ENCODE assay signal across 8 mouse cellular contexts in the genomic region with DNA sequence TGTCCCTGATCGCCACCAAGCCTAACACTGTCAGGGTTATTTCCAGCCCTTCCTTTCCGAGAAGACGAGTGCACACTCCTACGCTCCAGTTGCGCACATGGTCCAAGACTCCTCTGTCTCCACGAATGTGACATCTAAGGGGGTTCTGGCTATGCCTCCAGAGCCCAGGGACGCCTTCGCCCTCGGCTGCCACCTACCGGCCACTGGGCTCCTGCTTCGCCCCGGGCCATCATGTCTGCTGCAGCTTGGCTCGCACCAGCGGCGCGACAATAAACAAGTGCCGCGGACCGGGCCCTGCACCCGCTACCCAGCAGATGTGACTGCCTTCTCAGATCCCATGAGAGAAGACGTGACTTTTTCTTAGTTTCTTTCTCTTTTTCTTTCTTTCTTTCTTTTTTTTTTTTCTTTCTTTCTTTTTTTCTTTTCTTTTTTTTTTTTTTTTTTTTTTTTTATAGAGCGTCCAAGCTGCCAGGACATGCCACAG. TPM values are rescaled to one million over a fixed set of nuclear protein-coding genes. Genes with fewer than 3 reads are reported as not detected.
DNase-seq lines count a peak whose midpoint lies in the region; ATAC-seq and TF ChIP-seq lines count a peak whose summit lies in the region.

A gene (plus strand): TSS at position 434 of the 484 bp plus-strand sequence.

- H3K27me3 ChIP-seq in forebrain, embryonic 15.5 days = no peaks in the 10 kb centered on the region
- H3K27me3 ChIP-seq in heart, postnatal 0 days (ENCODE audit: control insufficient read depth, insufficient read depth, low read length) = peaks cover 15% of the 10 kb centered on the region; the same call in 1 of the 2 replicates
- peaks cover 16% of the 10 kb centered on the region for H3K27me3 ChIP-seq in liver, adult 2 months (ENCODE audit: control insufficient read depth, insufficient read depth, low read length)
- H3K27me3 ChIP-seq in midbrain, postnatal 0 days (ENCODE audit: insufficient read depth, low read length) = no peaks in the 10 kb centered on the region

- peak within 1 kb of the TSS; percentile 90 to 93 for H3K4me3 ChIP-seq in ES-E14 (ENCODE audit: insufficient read depth in 1 of 2, low read depth in 1 of 2, low read length in 2 of 2, poor library complexity in 1 of 2, severe bottlenecking in 1 of 2)
- peak within 1 kb of the TSS; percentile 78 for H3K4me3 ChIP-seq in forebrain, embryonic 15.5 days
- H3K4me3 ChIP-seq in heart, postnatal 0 days (ENCODE audit: low read depth, low read length) = peak within 1 kb of the TSS; percentile 78
- peak within 1 kb of the TSS; percentile 62; the same call in 1 of the 2 replicates for H3K4me3 ChIP-seq in liver, adult 2 months (ENCODE audit: insufficient read depth, low read depth, low read length)
- peak within 1 kb of the TSS; percentile 92 for H3K4me3 ChIP-seq in midbrain, postnatal 0 days (ENCODE audit: low read depth, low read length)

- WGBS in forebrain, embryonic 15.5 days = under 1% methylated on average over 22 of the region's 22 CpGs
- WGBS in heart, postnatal 0 days = 2% methylated on average over 22 of the region's 22 CpGs
- WGBS in liver, adult 2 months = 1% methylated on average over 22 of the region's 22 CpGs
- WGBS in midbrain, postnatal 0 days = under 1% methylated on average over 22 of the region's 22 CpGs

- no peaks in the 10 kb centered on the region for H3K36me3 ChIP-seq in ES-E14 (ENCODE audit: control insufficient read depth, insufficient read depth, low read length, poor library complexity, severe bottlenecking)
- peaks cover 3% of the 10 kb centered on the region; the same call in 1 of the 2 replicates for H3K36me3 ChIP-seq in forebrain, embryonic 15.5 days
- H3K36me3 ChIP-seq in heart, postnatal 0 days (replicated peaks; ENCODE audit: control insufficient read depth, insufficient read depth, low read length) = no peaks in the 10 kb centered on the region
- H3K36me3 ChIP-seq in liver, adult 2 months (ENCODE audit: control insufficient read depth, insufficient read depth, low read length) = no peaks in the 10 kb centered on the region
- no peaks in the 10 kb centered on the region for H3K36me3 ChIP-seq in midbrain, postnatal 0 days (ENCODE audit: insufficient read depth, low read length)

- H3K4me2 ChIP-seq in forebrain, embryonic 15.5 days (replicated peaks) = peak within 1 kb of the TSS; percentile 70
- peak within 1 kb of the TSS; percentile 100 for H3K4me2 ChIP-seq in heart, postnatal 0 days (ENCODE audit: low read depth, low read length)
- H3K4me2 ChIP-seq in midbrain, postnatal 0 days (ENCODE audit: low read depth, low read length, poor library complexity, severe bottlenecking) = peak within 1 kb of the TSS; percentile 68

- peak; percentile 68 for ATAC-seq in forebrain, embryonic 15.5 days (replicated peaks)
- peak; percentile 70 for ATAC-seq in heart, postnatal 0 days (ENCODE audit: insufficient read depth, low read depth)
- ATAC-seq in midbrain, postnatal 0 days (ENCODE audit: low FRiP score) = peak; percentile 54; the same call in 1 of the 2 replicates

- no peak within 1 kb of the TSS for H3K27ac ChIP-seq in ES-E14 (ENCODE audit: insufficient read depth, low read depth, low read length, poor library complexity, severe bottlenecking)
- peak within 1 kb of the TSS; percentile 97 for H3K27ac ChIP-seq in forebrain, embryonic 15.5 days (replicated peaks)
- H3K27ac ChIP-seq in heart, postnatal 0 days (ENCODE audit: low read depth) = no peak within 1 kb of the TSS
- no peak within 1 kb of the TSS for H3K27ac ChIP-seq in liver, adult 2 months (replicated peaks; ENCODE audit: insufficient read depth, low read depth, low read length)
- H3K27ac ChIP-seq in midbrain, postnatal 0 days (ENCODE audit: low read depth, low read length) = peak within 1 kb of the TSS; percentile 97

- no peaks in the 10 kb centered on the region for H3K79me2 ChIP-seq in liver, adult 2 months (ENCODE audit: control insufficient read depth, insufficient read depth, low read length)

- in situ Hi-C loops in ES-E14 (cut with MboI; ENCODE audit: low sequenced_read_pairs in 2 of 2, unreplicated experiment in 2 of 2) = no loop called here

- no peaks in the 10 kb centered on the region for H3K4me1 ChIP-seq in ES-E14 (ENCODE audit: control insufficient read depth in 2 of 2, insufficient read depth in 2 of 2, low read length in 2 of 2, poor library complexity in 1 of 2)
- H3K4me1 ChIP-seq in forebrain, embryonic 15.5 days = peaks cover 8% of the 10 kb centered on the region
- H3K4me1 ChIP-seq in heart, postnatal 0 days (ENCODE audit: control insufficient read depth, insufficient read depth) = 0 out of 2 replicates have a peak, but pooled peaks cover 5% of the 10 kb centered on the region
- H3K4me1 ChIP-seq in liver, adult 2 months (ENCODE audit: control insufficient read depth, insufficient read depth, low read length) = peaks cover 8% of the 10 kb centered on the region
- H3K4me1 ChIP-seq in midbrain, postnatal 0 days (ENCODE audit: insufficient read depth, low read length) = no peaks in the 10 kb centered on the region

- peak; percentile 69 for DNase-seq in ES-E14 (ENCODE audit: low read depth, low spot score)
- peak; percentile 95 to 97 for DNase-seq in cerebellum, adult 18-20 months
- peak; percentile 72 for DNase-seq in heart, postnatal 0 days (ENCODE audit: low spot score)
- DNase-seq in kidney, postnatal 14 days = peak; percentile 76
- peak; percentile 16 for DNase-seq in liver, adult 2 months (ENCODE audit: extremely low read depth, low read depth, low spot score)
- DNase-seq in midbrain, postnatal 0 days (ENCODE audit: low spot score) = peak; percentile 94
- DNase-seq in testis, postnatal 10 days (ENCODE audit: low spot score) = peak; percentile 93

- peak within 1 kb of the TSS; percentile 76 for H3K9ac ChIP-seq in ES-E14 (ENCODE audit: insufficient read depth, low read depth, low read length, poor library complexity, severe bottlenecking)
- peak within 1 kb of the TSS; percentile 78 for H3K9ac ChIP-seq in forebrain, embryonic 15.5 days (replicated peaks)
- peak within 1 kb of the TSS; percentile 63 for H3K9ac ChIP-seq in heart, postnatal 0 days (replicated peaks; ENCODE audit: low read depth, low read length)
- H3K9ac ChIP-seq in liver, adult 2 months (ENCODE audit: low read depth, low read length) = peak within 1 kb of the TSS; percentile 17; the same call in 1 of the 2 replicates
- peak within 1 kb of the TSS; percentile 94 for H3K9ac ChIP-seq in midbrain, postnatal 0 days (replicated peaks; ENCODE audit: low read length, poor library complexity, severe bottlenecking)

- no peak for TF ChIP-seq EP300 in heart, postnatal 0 days (IDR thresholded peaks at IDR 0.05; ENCODE audit: low read depth)

- H3K9me3 ChIP-seq in ES-E14 (ENCODE audit: control insufficient read depth, insufficient read depth, low read depth, low read length) = no peaks in the 10 kb centered on the region
- H3K9me3 ChIP-seq in forebrain, embryonic 15.5 days = no peaks in the 10 kb centered on the region
- no peaks in the 10 kb centered on the region for H3K9me3 ChIP-seq in heart, postnatal 0 days (replicated peaks; ENCODE audit: control insufficient read depth, low read length)
- H3K9me3 ChIP-seq in midbrain, postnatal 0 days (ENCODE audit: low read length) = no peaks in the 10 kb centered on the region

- peak; percentile 81 for TF ChIP-seq CTCF in heart, postnatal 0 days (IDR thresholded peaks at IDR 0.05; ENCODE audit: low read depth)
- peak; percentile 81 for TF ChIP-seq CTCF in liver, adult 2 months (IDR thresholded peaks at IDR 0.05; ENCODE audit: low read depth, low read length)
- peak; percentile 94 for TF ChIP-seq CTCF in midbrain, postnatal 0 days (IDR thresholded peaks at IDR 0.05)

- no peak for TF ChIP-seq POLR2A in liver, adult 2 months (IDR thresholded peaks at IDR 0.05; ENCODE audit: extremely low read depth, insufficient read depth, low read length)

TF ChIP-seq in ES-E14, 5 proteins besides CTCF, POLR2A, EP300 and RAD21:
- TF ChIP-seq ZNF384 (IDR thresholded peaks at IDR 0.05; ENCODE audit: low read depth, low read length) (peak; percentile 58), MAFK (IDR thresholded peaks at IDR 0.05; ENCODE audit: insufficient read depth, low read depth, low read length) (no peak)

RNA-seq across cellular contexts. Expression of the gene that starts here (rescaled TPM):
- 1.2 and 2.6 TPM in 2 replicates for total RNA-seq in ES-E14 (2012; rRNA removed)
- polyA plus RNA-seq in forebrain, embryonic 15.5 days (2015; fragmentation: Nextera tagmentation; extraction: Ambion mirVana) = 22.9 and 24.2 TPM in 2 replicates
- total RNA-seq in heart, postnatal 0 days (2014; rRNA removed; ENCODE audit: low replicate concordance) = 0.31 and 2.0 TPM in 2 replicates
- 1.2 and 1.3 TPM in 2 replicates for polyA plus RNA-seq in heart, postnatal 0 days (2015; fragmentation: Nextera tagmentation; extraction: Ambion mirVana)
- not detected in 2 replicates for total RNA-seq in liver, adult 2 months (2014; rRNA removed)
- polyA plus RNA-seq in liver, adult 2 months (2012; rRNA removed) = not detected in 2 replicates
- total RNA-seq in midbrain, postnatal 0 days (2014; rRNA removed) = 55.0 and 55.5 TPM in 2 replicates
- 30.4 and 31.0 TPM in 2 replicates for polyA plus RNA-seq in midbrain, postnatal 0 days (2015; fragmentation: Nextera tagmentation; extraction: Ambion mirVana)

Comparison
In these comparisons a context has a peak if more than half of its experiments do, and no peak if none do; other contexts are left out.
1. RNA of the gene that starts here (total RNA-seq): 55.0 to 55.5 TPM in midbrain, postnatal 0 days; 1.2 to 2.6 TPM in ES-E14, 0.31 to 2.0 TPM in heart, postnatal 0 days and not detected in liver, adult 2 months; every median in the first group is over 10 times any median in the second.
2. RNA of the gene that starts here (polyA plus RNA-seq): 30.4 to 31.0 TPM in midbrain, postnatal 0 days and 22.9 to 24.2 TPM in forebrain, embryonic 15.5 days; 1.2 to 1.3 TPM in heart, postnatal 0 days and not detected in liver, adult 2 months; every median in the first group is over 10 times any median in the second.
3. Peak in DNase-seq, H3K4me3 ChIP-seq and H3K9ac ChIP-seq in liver, adult 2 months; RNA of the gene not detected or under 1 TPM.
4. DNase-seq: peak in every context shown above with its lines; median percentile 96 in cerebellum, adult 18-20 months; 94 in midbrain, postnatal 0 days; 93 in testis, postnatal 10 days; 76 in kidney, postnatal 14 days; 72 in heart, postnatal 0 days; 69 in ES-E14; 16 in liver, adult 2 months.
5. H3K27ac ChIP-seq: peak in forebrain, embryonic 15.5 days (single experiment) and midbrain, postnatal 0 days (single experiment); none in ES-E14 (single experiment), heart, postnatal 0 days (single experiment) and liver, adult 2 months (single experiment).
6. H3K9ac ChIP-seq: peak in every context shown above with its lines; median percentile 94 in midbrain, postnatal 0 days; 78 in forebrain, embryonic 15.5 days; 76 in ES-E14; 63 in heart, postnatal 0 days; 17 in liver, adult 2 months.
7. Peak in every context shown above with its lines, with median percentiles within 50 percentile points of each other: H3K4me3 ChIP-seq, ATAC-seq, H3K4me2 ChIP-seq and CTCF ChIP-seq.